Mouse (Mus musculus) forebrain, postnatal 0 days (tissue): ENCODE results near the gene Gimap1. TPM values are rescaled to one million over a fixed set of nuclear protein-coding genes. Genes with fewer than 3 reads are reported as not detected.

ENCODE experiments used
- ATAC-seq: fragments of 200-750 bp; cut with Nextera tagmentation; 2 replicates; pipeline ENCODE4 v1.8.0; 2017; ENCODE audit warnings: mild to moderate bottlenecking, moderate library complexity
- DNase-seq: peaks from one replicate; pipeline ENCODE4 v3.0.0-alpha.2; 2015
- H3K27ac ChIP-seq: fragments of 300-500 bp; sonication (generic); 2 replicates; pipeline ENCODE4 v1.5.1; 2014; ENCODE audit warnings: low read depth, mild to moderate bottlenecking, antibody characterized with exemption, low read length, moderate library complexity, mixed read lengths
- H3K27me3 ChIP-seq: fragments of 300-500 bp; sonication (generic); 2 replicates; pipeline ENCODE4 v1.6.1; 2014; ENCODE audit warnings: mild to moderate bottlenecking, low read length, mixed read lengths; ENCODE audit not compliant: insufficient read depth
- H3K36me3 ChIP-seq: fragments of 300-500 bp; sonication (generic); 2 replicates; pipeline ENCODE4 v1.6.1; 2014; ENCODE audit warnings: mild to moderate bottlenecking, moderate library complexity; ENCODE audit not compliant: insufficient read depth
- H3K4me1 ChIP-seq: fragments of 300-500 bp; sonication (generic); 2 replicates; pipeline ENCODE4 v1.6.1; 2014; ENCODE audit warnings: antibody characterized with exemption; ENCODE audit not compliant: insufficient read depth
- H3K4me2 ChIP-seq: fragments of 300-500 bp; sonication (generic); 2 replicates; pipeline ENCODE4 v1.6.1; 2014; ENCODE audit warnings: low read depth, mild to moderate bottlenecking, moderate library complexity
- H3K4me3 ChIP-seq: fragments of 300-500 bp; sonication (generic); 2 replicates; pipeline ENCODE4 v1.5.1; 2014; ENCODE audit warnings: low read depth, low read length, mixed read lengths
- H3K9ac ChIP-seq: fragments of 300-500 bp; sonication (generic); 2 replicates; pipeline ENCODE4 v1.6.1; 2014; ENCODE audit warnings: mild to moderate bottlenecking
- H3K9me3 ChIP-seq: fragments of 300-500 bp; sonication (generic); 2 replicates; pipeline ENCODE4 v1.6.1; 2016; ENCODE audit warnings: low read length
- CTCF ChIP-seq: sonication (generic); IDR thresholded peaks from 2 replicates; pipeline ENCODE4 v1.5.1; 2016; ENCODE audit warnings: antibody characterized with exemption, control low read depth, low read depth
- WGBS: fragments of 180-500 bp; shearing (Covaris S2); extraction: QIAGEN DNeasy Blood & Tissue Kit; methylation state at CpG from one replicate; pipeline ENCODE4 v1.1.7; 2014; 5-methylcytosine and 5-hydroxymethylcytosine counted together
- polyA plus RNA-seq: library from polyadenylated mRNA; unstranded; fragments of >200 nt; fragmentation: Nextera tagmentation; extraction: Ambion mirVana; gene quantifications from 2 replicates; pipeline ENCODE4 v1.2.1, GENCODE M21; 2015
- total RNA-seq: library from RNA; depleted of rRNA; stranded (reverse); fragments of >200 nt; gene quantifications from 2 replicates; pipeline ENCODE4 v1.2.3, GENCODE M21; 2014

Gimap1 gene
- total and polyA plus RNA-seq, 2 experiments from 2014 or later, result 1.3 to 3.8 TPM

DNA sequence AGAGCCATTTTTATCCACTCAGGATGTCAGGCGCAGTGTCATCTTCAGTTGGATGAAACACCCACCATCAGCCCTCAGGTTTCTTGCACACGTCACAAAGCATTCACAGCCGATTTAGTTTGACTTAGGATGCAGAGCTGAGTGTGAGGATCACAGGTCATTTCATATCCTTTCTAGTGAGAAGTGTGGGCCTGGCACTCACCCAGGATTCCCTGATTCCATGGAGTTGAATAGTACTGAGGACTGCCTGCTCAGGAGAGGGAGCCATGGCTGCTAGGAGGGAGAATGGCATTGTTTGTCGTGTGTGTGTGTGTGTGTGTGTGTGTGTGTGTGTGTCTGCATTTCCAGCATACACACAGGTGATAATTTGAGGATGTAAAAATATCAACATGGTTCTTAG lies 18.5 kb upstream of the Gimap1 start:
- Histone ChIP-seq H3K36me3 (no peaks in the 10 kb centered on the region), H3K4me2 (no peak overlapping the region), H3K4me3 (no peak overlapping the region), H3K4me1 (no peaks in the 10 kb centered on the region), H3K9ac (no peak overlapping the region), H3K27me3 (no peaks in the 10 kb centered on the region), H3K9me3 (no peaks in the 10 kb centered on the region), H3K27ac (no peak overlapping the region)
- no peak for DNase-seq
- ATAC-seq, result no peak
- TF ChIP-seq CTCF, result no peak
- WGBS, result 80% methylated on average over 4 of the region's 4 CpGs

DNA sequence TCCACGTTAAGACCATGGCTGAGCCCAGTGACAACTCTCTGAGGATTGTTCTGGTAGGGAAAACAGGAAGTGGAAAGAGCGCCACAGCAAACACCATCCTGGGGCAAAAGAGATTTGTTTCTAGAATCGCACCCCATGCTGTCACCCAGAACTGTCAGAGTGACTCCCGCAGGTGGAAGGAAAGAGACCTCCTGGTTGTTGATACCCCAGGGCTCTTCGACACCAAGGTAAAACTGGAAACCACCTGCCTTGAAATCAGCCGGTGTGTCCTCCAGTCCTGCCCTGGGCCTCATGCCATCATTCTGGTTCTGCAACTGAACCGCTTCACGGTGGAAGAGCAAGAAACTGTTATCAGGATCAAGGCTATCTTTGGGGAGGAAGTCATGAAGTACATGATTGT lies 15.4 kb upstream of the Gimap1 start:
- Histone ChIP-seq H3K4me1 (no peaks in the 10 kb centered on the region), H3K27ac (no peak overlapping the region), H3K4me3 (no peak overlapping the region), H3K27me3 (no peaks in the 10 kb centered on the region), H3K36me3 (no peaks in the 10 kb centered on the region), H3K4me2 (no peak overlapping the region), H3K9me3 (no peaks in the 10 kb centered on the region), H3K9ac (no peak overlapping the region)
- TF ChIP-seq CTCF, result no peak
- DNase-seq, result no peak
- WGBS, result 92% methylated on average over 8 of the region's 8 CpGs
- no peak for ATAC-seq

DNA sequence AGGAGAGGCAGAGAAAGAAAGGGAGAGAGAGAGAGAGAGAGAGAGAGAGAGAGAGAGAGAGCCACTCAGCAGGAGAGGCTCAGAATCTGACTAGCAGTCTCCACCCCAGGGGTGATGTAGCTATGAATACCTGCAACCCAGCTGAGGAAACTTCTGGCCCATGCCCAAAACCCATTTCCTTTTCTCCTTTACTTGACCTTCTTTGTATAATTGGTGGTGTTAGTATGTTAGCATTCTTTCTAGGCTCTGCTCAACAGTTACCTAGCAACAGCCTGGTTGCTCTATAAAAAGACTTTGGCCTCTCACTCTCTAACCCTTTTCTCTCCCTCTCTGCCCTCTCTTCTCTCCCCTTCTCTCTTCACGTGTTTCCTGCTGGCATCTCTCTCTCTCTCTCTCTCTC lies 13.4 kb upstream of the Gimap1 start:
- no peak overlapping the region for H3K4me3 ChIP-seq
- no peak overlapping the region for H3K9ac ChIP-seq
- ATAC-seq (peak; percentile 78; the same call in 1 of the 2 replicates), DNase-seq (peak; percentile 19)
- WGBS, result 0% methylated on average over 1 of the region's 1 CpGs
- no peaks in the 10 kb centered on the region for H3K9me3 ChIP-seq
- no peak for TF ChIP-seq CTCF
- H3K36me3 ChIP-seq, result no peaks in the 10 kb centered on the region
- no peaks in the 10 kb centered on the region for H3K27me3 ChIP-seq
- no peak overlapping the region for H3K27ac ChIP-seq
- no peaks in the 10 kb centered on the region for H3K4me1 ChIP-seq
- H3K4me2 ChIP-seq, result no peak overlapping the region

GRCm38 (mm10) chr6:48727761-48728160 lies 11.1 kb upstream of the Gimap1 start:
- WGBS, result 87% methylated on average over 5 of the region's 5 CpGs

GRCm38 (mm10) chr6:48732864-48733304 lies 6.0 kb upstream of the Gimap1 start:
- ATAC-seq, result no peak
- H3K9me3 ChIP-seq, result no peaks in the 10 kb centered on the region

More at GRCm38 (mm10) chr6:48727761-48728160, 11.1 kb upstream of the Gimap1 start:
- no peak overlapping the region for H3K9ac ChIP-seq
- H3K4me2 ChIP-seq, result no peak overlapping the region
- H3K27ac ChIP-seq, result no peak overlapping the region
- ATAC-seq, result no peak
- no peaks in the 10 kb centered on the region for H3K27me3 ChIP-seq
- H3K4me3 ChIP-seq, result no peak overlapping the region
- H3K4me1 ChIP-seq, result no peaks in the 10 kb centered on the region
- no peak for DNase-seq
- no peak for TF ChIP-seq CTCF
- no peaks in the 10 kb centered on the region for H3K9me3 ChIP-seq
- no peaks in the 10 kb centered on the region for H3K36me3 ChIP-seq

GRCm38 (mm10) chr6:48733660-48734059 lies 5.2 kb upstream of the Gimap1 start:
- ATAC-seq (no peak), DNase-seq (no peak)
- Histone ChIP-seq H3K27me3 (no peaks in the 10 kb centered on the region), H3K27ac (no peak overlapping the region), H3K36me3 (no peaks in the 10 kb centered on the region), H3K9ac (no peak overlapping the region), H3K4me3 (no peak overlapping the region), H3K9me3 (no peaks in the 10 kb centered on the region), H3K4me1 (no peaks in the 10 kb centered on the region), H3K4me2 (no peak overlapping the region)
- TF ChIP-seq CTCF, result no peak
- WGBS, result 92% methylated on average over 1 of the region's 1 CpGs

More at GRCm38 (mm10) chr6:48732864-48733304, 6.0 kb upstream of the Gimap1 start:
- Histone ChIP-seq H3K9ac (no peak overlapping the region), H3K36me3 (no peaks in the 10 kb centered on the region), H3K4me1 (no peaks in the 10 kb centered on the region), H3K27me3 (no peaks in the 10 kb centered on the region), H3K4me3 (no peak overlapping the region), H3K4me2 (no peak overlapping the region), H3K27ac (no peak overlapping the region)
- no peak for TF ChIP-seq CTCF
- no peak for DNase-seq
- 60% methylated on average over 8 of the region's 8 CpGs for WGBS

- ATAC-seq, result no peak
- TF ChIP-seq CTCF, result no peak
These were observed 1.8 kb upstream of the Gimap1 start for GRCm38 (mm10) chr6:48737053-48737452.

GRCm38 (mm10) chr6:48737688-48738087 lies 1.2 kb upstream of the Gimap1 start:
- H3K4me1 ChIP-seq, result no peaks in the 10 kb centered on the region
- ATAC-seq, result no peak
- H3K9ac ChIP-seq, result no peak overlapping the region
- H3K36me3 ChIP-seq, result no peaks in the 10 kb centered on the region
- H3K4me2 ChIP-seq, result no peak overlapping the region
- DNase-seq, result no peak
- peaks cover 19% of the 10 kb centered on the region for H3K27me3 ChIP-seq
- H3K4me3 ChIP-seq, result no peak overlapping the region
- TF ChIP-seq CTCF, result no peak
- no peak overlapping the region for H3K27ac ChIP-seq
- 81% methylated on average over 5 of the region's 5 CpGs for WGBS
- H3K9me3 ChIP-seq, result no peaks in the 10 kb centered on the region

More at GRCm38 (mm10) chr6:48737053-48737452, 1.8 kb upstream of the Gimap1 start:
- H3K27me3 ChIP-seq, result peaks cover 13% of the 10 kb centered on the region
- no peaks in the 10 kb centered on the region for H3K36me3 ChIP-seq
- DNase-seq, result no peak
- no peaks in the 10 kb centered on the region for H3K9me3 ChIP-seq
- no peak overlapping the region for H3K9ac ChIP-seq
- H3K4me1 ChIP-seq, result no peaks in the 10 kb centered on the region
- no peak overlapping the region for H3K4me2 ChIP-seq
- H3K4me3 ChIP-seq, result no peak overlapping the region
- WGBS, result 83% methylated on average over 2 of the region's 2 CpGs
- no peak overlapping the region for H3K27ac ChIP-seq
